Comparison of ENCODE assay signal across 7 mouse cellular contexts in the genomic region with DNA sequence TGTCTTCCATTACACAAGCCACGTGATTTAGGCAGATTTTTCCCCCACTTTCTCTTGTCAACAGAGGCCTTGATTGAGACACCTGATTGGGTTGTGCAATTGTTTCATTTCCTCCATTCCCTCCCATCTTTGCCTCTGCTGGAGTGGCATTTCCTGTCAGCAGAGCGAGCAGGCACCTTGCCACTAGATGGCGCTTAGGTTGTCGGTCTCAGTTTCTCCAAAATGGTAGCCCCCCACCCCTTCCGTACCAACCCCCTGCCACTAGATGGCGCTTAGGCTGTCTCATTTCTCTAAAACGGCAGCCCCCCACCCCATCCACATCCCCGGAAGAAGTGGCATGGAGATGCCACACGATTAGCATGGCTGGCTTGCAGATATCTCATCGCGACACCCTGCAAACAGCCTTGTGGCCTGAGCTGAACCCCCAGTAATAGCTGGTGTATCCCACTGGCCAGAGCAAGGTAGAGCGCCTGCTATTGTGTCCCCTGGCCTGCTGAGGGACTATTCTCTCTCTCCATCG. TPM values are rescaled to one million over a fixed set of nuclear protein-coding genes. Genes with fewer than 3 reads are reported as not detected.
A peak's percentile ranks its signal among the peaks of the same experiment; 100 is the strongest.
DNase-seq lines count a peak whose midpoint lies in the region; TF ChIP-seq lines count a peak whose summit lies in the region.

No protein-coding gene starts in this region.

- TF ChIP-seq POLR2A in cortical plate, adult 2 months (IDR thresholded peaks at IDR 0.05; ENCODE audit: extremely low read depth, insufficient read depth, low read length) = no peak

- H3K4me3 ChIP-seq in ES-E14 (ENCODE audit: insufficient read depth in 1 of 2, low read depth in 1 of 2, low read length in 2 of 2, poor library complexity in 1 of 2, severe bottlenecking in 1 of 2) = peak overlapping the region in 1 of 2 experiments; percentile 48; a peak in 2 of 4 replicates
- no peak overlapping the region for H3K4me3 ChIP-seq in cortical plate, adult 2 months (ENCODE audit: insufficient read depth, low read length)
- H3K4me3 ChIP-seq in heart, embryonic 10.5 days = no peak overlapping the region

- peak; percentile 41 to 42 for DNase-seq in B cell, adult 2 months
- peak; percentile 90 for DNase-seq in ES-E14 (ENCODE audit: low read depth, low spot score)
- peak; percentile 83 for DNase-seq in heart, embryonic 10.5 days (ENCODE audit: low spot score)
- peak; percentile 12 to 75 for DNase-seq in layer of hippocampus, adult 18-20 months (ENCODE audit: low spot score in 2 of 2)
- peak; percentile 80 for DNase-seq in lung, postnatal 10 days
- peak; percentile 92 for DNase-seq in retina, embryonic 14.5 days (ENCODE audit: low spot score)

- 26% methylated on average over 13 of the region's 13 CpGs for WGBS in heart, embryonic 10.5 days

- in situ Hi-C loops in ES-E14 (cut with MboI; ENCODE audit: low sequenced_read_pairs in 2 of 2, unreplicated experiment in 2 of 2) = no loop called here

- no peaks in the 10 kb centered on the region for H3K27me3 ChIP-seq in heart, embryonic 10.5 days (ENCODE audit: insufficient read depth, poor library complexity, severe bottlenecking)

- H3K4me1 ChIP-seq in ES-E14 (ENCODE audit: control insufficient read depth in 2 of 2, insufficient read depth in 2 of 2, low read length in 2 of 2, poor library complexity in 1 of 2) = 0 out of 4 replicates have a peak, but pooled peaks cover 0 to 1% of the 10 kb centered on the region in 2 experiments
- H3K4me1 ChIP-seq in cortical plate, adult 2 months (ENCODE audit: control insufficient read depth, insufficient read depth, low read length) = no peaks in the 10 kb centered on the region
- H3K4me1 ChIP-seq in heart, embryonic 10.5 days = peaks cover 10% of the 10 kb centered on the region; the same call in 1 of the 2 replicates

- H3K9ac ChIP-seq in ES-E14 (ENCODE audit: insufficient read depth, low read depth, low read length, poor library complexity, severe bottlenecking) = no peak overlapping the region; the same call in 1 of the 2 replicates

- peak; percentile 77 for TF ChIP-seq CTCF in cortical plate, adult 2 months (IDR thresholded peaks at IDR 0.05; ENCODE audit: extremely low read depth, insufficient read depth, low read length)

- H3K36me3 ChIP-seq in ES-E14 (ENCODE audit: control insufficient read depth, insufficient read depth, low read length, poor library complexity, severe bottlenecking) = peaks cover 2% of the 10 kb centered on the region; the same call in 1 of the 2 replicates
- H3K36me3 ChIP-seq in heart, embryonic 10.5 days = 0 out of 2 replicates have a peak, but pooled peaks cover 2% of the 10 kb centered on the region

- H3K27ac ChIP-seq in ES-E14 (ENCODE audit: insufficient read depth, low read depth, low read length, poor library complexity, severe bottlenecking) = no peak overlapping the region
- H3K27ac ChIP-seq in cortical plate, adult 2 months (ENCODE audit: insufficient read depth, low read length) = no peak overlapping the region
- peak overlapping the region; percentile 59 for H3K27ac ChIP-seq in heart, embryonic 10.5 days

- H3K9me3 ChIP-seq in ES-E14 (ENCODE audit: control insufficient read depth, insufficient read depth, low read depth, low read length) = no peaks in the 10 kb centered on the region
- H3K9me3 ChIP-seq in heart, embryonic 10.5 days = no peaks in the 10 kb centered on the region

TF ChIP-seq in ES-E14, 5 proteins besides CTCF, POLR2A, EP300 and RAD21:
- TF ChIP-seq MAFK (IDR thresholded peaks at IDR 0.05; ENCODE audit: insufficient read depth, low read depth, low read length) = no peak
- no peak for TF ChIP-seq CHD2 (IDR thresholded peaks at IDR 0.05; ENCODE audit: low read depth, low read length)
- peak; percentile 29; the same call in 1 of the 2 replicates for TF ChIP-seq HCFC1 (IDR thresholded peaks at IDR 0.05; ENCODE audit: borderline replicate concordance, insufficient read depth, low read length)
- TF ChIP-seq ZC3H11A (IDR thresholded peaks at IDR 0.05; ENCODE audit: borderline replicate concordance, low read depth, low read length) = 0 out of 2 replicates have a peak, but pooled peaks have one; percentile 13
- TF ChIP-seq ZNF384 (IDR thresholded peaks at IDR 0.05; ENCODE audit: low read depth, low read length) = no peak
TF ChIP-seq in ES-E14: peak in this region for 2.

RNA-seq across cellular contexts. Expression of a gene that starts 18.8 kb away (rescaled TPM):
- 6.0 and 7.4 TPM in 2 replicates for total RNA-seq in ES-E14 (2012; rRNA removed)
- 1.4 and 1.8 TPM in 2 replicates for polyA plus RNA-seq in cortical plate, adult 2 months (2012; rRNA removed)
- polyA plus RNA-seq in heart, embryonic 10.5 days (2016; fragmentation: Nextera tagmentation; extraction: Ambion mirVana) = 6.8 and 7.1 TPM in 2 replicates
- total RNA-seq in layer of hippocampus, adult 18-20 months (2021) = 1 to 10 TPM; 5.2 to 6.4 TPM

Comparison
In these comparisons a context has a peak if more than half of its experiments do, and no peak if none do; other contexts are left out.
1. DNase-seq: peak in every context shown above with its lines; median percentile 92 in retina, embryonic 14.5 days; 90 in ES-E14; 83 in heart, embryonic 10.5 days; 80 in lung, postnatal 10 days; 44 in layer of hippocampus, adult 18-20 months; 42 in B cell, adult 2 months.